Mouse (Mus musculus) liver, embryonic 13.5 days (tissue): Measurements from ENCODE around the gene Rps19bp1. TPM values are rescaled to one million over a fixed set of nuclear protein-coding genes. Genes with fewer than 3 reads are reported as not detected.

Experiments used
- ATAC-seq: fragments of 200-750 bp; cut with Nextera tagmentation; 2 replicates; pipeline ENCODE4 v1.8.0; 2017; ENCODE audit warnings: low read depth, mild to moderate bottlenecking, moderate number of reproducible peaks, moderate library complexity
- DNase-seq: peaks from one replicate; pipeline ENCODE4 v3.0.0; 2022
- H3K27ac ChIP-seq: fragments of 300-500 bp; sonication (generic); 2 replicates; pipeline ENCODE4 v1.5.1; 2015; ENCODE audit warnings: moderate library complexity, mild to moderate bottlenecking, inconsistent platforms
- H3K27me3 ChIP-seq: fragments of 300-500 bp; sonication (generic); 2 replicates; pipeline ENCODE4 v1.6.1; 2015; ENCODE audit warnings: mild to moderate bottlenecking, inconsistent platforms
- H3K36me3 ChIP-seq: fragments of 300-500 bp; sonication (generic); 2 replicates; pipeline ENCODE4 v1.6.1; 2015; ENCODE audit warnings: mild to moderate bottlenecking, inconsistent platforms
- H3K4me1 ChIP-seq: fragments of 300-500 bp; sonication (generic); replicated peaks from 2 replicates; pipeline ENCODE4 v1.6.1; 2015; ENCODE audit warnings: inconsistent platforms
- H3K4me2 ChIP-seq: fragments of 300-500 bp; sonication (generic); 2 replicates; pipeline ENCODE4 v1.6.1; 2015; ENCODE audit warnings: inconsistent platforms, mild to moderate bottlenecking, moderate library complexity
- H3K4me3 ChIP-seq: fragments of 300-500 bp; sonication (generic); replicated peaks from 2 replicates; pipeline ENCODE4 v1.5.1; 2015; ENCODE audit warnings: mild to moderate bottlenecking, inconsistent platforms
- H3K9ac ChIP-seq: fragments of 300-500 bp; sonication (generic); 2 replicates; pipeline ENCODE4 v1.6.1; 2015; ENCODE audit warnings: mild to moderate bottlenecking, inconsistent platforms
- H3K9me3 ChIP-seq: fragments of 300-500 bp; sonication (generic); replicated peaks from 2 replicates; pipeline ENCODE4 v1.6.1; 2016; ENCODE audit warnings: inconsistent platforms
- WGBS: fragments of 180-500 bp; shearing (Covaris S2); methylation state at CpG from one replicate; pipeline ENCODE4 v1.1.7; 2015; ENCODE audit not compliant: insufficient replicate concordance; 5-methylcytosine and 5-hydroxymethylcytosine counted together
- polyA plus RNA-seq: library from polyadenylated mRNA; unstranded; fragments of >200 nt; fragmentation: Nextera tagmentation; extraction: Ambion mirVana; gene quantifications from 2 replicates; pipeline ENCODE4 v1.2.1, GENCODE M21; 2015

The Rps19bp1 gene
- polyA plus RNA-seq = 39.6 and 41.9 TPM in 2 replicates

- Histone ChIP-seq H3K9me3 (no peaks in the 10 kb centered on the region), H3K4me3 (peak within 1 kb of the TSS; percentile 80), H3K27me3 (no peaks in the 10 kb centered on the region), H3K4me2 (peak within 1 kb of the TSS; percentile 90), H3K9ac (peak within 1 kb of the TSS; percentile 86), H3K4me1 (peaks cover 48% of the 10 kb centered on the region), H3K27ac (peak within 1 kb of the TSS; percentile 76), H3K36me3 (peaks cover 30% of the 10 kb centered on the region)
- under 1% methylated on average over 66 of the region's 66 CpGs for WGBS
- DNase-seq = peak; percentile 93
- ATAC-seq = peak; percentile 93
Observed at GRCm38 (mm10) chr15:80263610-80264575, at the start of gene Rps19bp1. Gene Rps19bp1 (minus strand): TSS chr15:80264315.

GRCm38 (mm10) chr15:80306146-80306545, 42.0 kb upstream of the Rps19bp1 start:
- ATAC-seq (no peak), DNase-seq (no peak)
- peaks cover 9% of the 10 kb centered on the region for H3K27me3 ChIP-seq
- no peak overlapping the region for H3K4me2 ChIP-seq
- H3K27ac ChIP-seq = no peak overlapping the region
- H3K9me3 ChIP-seq = no peaks in the 10 kb centered on the region
- H3K36me3 ChIP-seq = no peaks in the 10 kb centered on the region
- H3K4me3 ChIP-seq = no peak overlapping the region
- 28% methylated on average over 8 of the region's 8 CpGs for WGBS
- H3K9ac ChIP-seq = no peak overlapping the region
- H3K4me1 ChIP-seq = no peaks in the 10 kb centered on the region

GRCm38 (mm10) chr15:80304188-80304587, 40.1 kb upstream of the Rps19bp1 start:
- no peaks in the 10 kb centered on the region for H3K4me1 ChIP-seq
- ATAC-seq = no peak
- H3K36me3 ChIP-seq = no peaks in the 10 kb centered on the region
- peaks cover 9% of the 10 kb centered on the region for H3K27me3 ChIP-seq
- H3K9ac ChIP-seq = no peak overlapping the region
- WGBS = 70% methylated on average over 12 of the region's 12 CpGs
- H3K4me2 ChIP-seq = no peak overlapping the region
- H3K4me3 ChIP-seq = no peak overlapping the region
- H3K27ac ChIP-seq = no peak overlapping the region
- no peaks in the 10 kb centered on the region for H3K9me3 ChIP-seq
- no peak for DNase-seq

GRCm38 (mm10) chr15:80303779-80304178, 39.7 kb upstream of the Rps19bp1 start:
- no peak overlapping the region for H3K27ac ChIP-seq
- no peak overlapping the region for H3K4me2 ChIP-seq
- H3K27me3 ChIP-seq = peaks cover 9% of the 10 kb centered on the region
- DNase-seq (no peak), ATAC-seq (no peak)
- H3K36me3 ChIP-seq = no peaks in the 10 kb centered on the region
- 62% methylated on average over 14 of the region's 14 CpGs for WGBS
- no peaks in the 10 kb centered on the region for H3K9me3 ChIP-seq
- H3K4me3 ChIP-seq = no peak overlapping the region
- H3K9ac ChIP-seq = no peak overlapping the region
- no peaks in the 10 kb centered on the region for H3K4me1 ChIP-seq

GRCm38 (mm10) chr15:80297146-80297545, 33.0 kb upstream of the Rps19bp1 start:
- Histone ChIP-seq H3K9me3 (no peaks in the 10 kb centered on the region), H3K4me2 (no peak overlapping the region), H3K36me3 (no peaks in the 10 kb centered on the region), H3K27ac (no peak overlapping the region), H3K9ac (no peak overlapping the region), H3K4me3 (no peak overlapping the region), H3K27me3 (peaks cover 8% of the 10 kb centered on the region), H3K4me1 (no peaks in the 10 kb centered on the region)
- 81% methylated on average over 1 of the region's 1 CpGs for WGBS
- ATAC-seq = no peak
- DNase-seq = no peak

- H3K4me1 ChIP-seq = peaks cover 5% of the 10 kb centered on the region; the same call in 1 of the 2 replicates
- no peak overlapping the region for H3K4me2 ChIP-seq
Observed at GRCm38 (mm10) chr15:80289436-80289835, 25.3 kb upstream of the Rps19bp1 start.

GRCm38 (mm10) chr15:80288036-80288435, 23.9 kb upstream of the Rps19bp1 start:
- peaks cover 91% of the 10 kb centered on the region for H3K27me3 ChIP-seq
- H3K4me2 ChIP-seq = peak overlapping the region; percentile 59
- peak overlapping the region; percentile 36 for H3K4me3 ChIP-seq
- no peak overlapping the region for H3K27ac ChIP-seq
- 6% methylated on average over 23 of the region's 23 CpGs for WGBS
- H3K36me3 ChIP-seq = no peaks in the 10 kb centered on the region
- DNase-seq (no peak), ATAC-seq (no peak)
- peaks cover 5% of the 10 kb centered on the region; the same call in 1 of the 2 replicates for H3K4me1 ChIP-seq
- no peak overlapping the region for H3K9ac ChIP-seq
- no peaks in the 10 kb centered on the region for H3K9me3 ChIP-seq

More at GRCm38 (mm10) chr15:80289436-80289835, 25.3 kb upstream of the Rps19bp1 start:
- Histone ChIP-seq H3K4me3 (no peak overlapping the region), H3K9ac (no peak overlapping the region), H3K27me3 (peaks cover 77% of the 10 kb centered on the region), H3K9me3 (no peaks in the 10 kb centered on the region), H3K27ac (no peak overlapping the region), H3K36me3 (no peaks in the 10 kb centered on the region)
- peak; percentile 62 for DNase-seq
- peak; percentile 61; the same call in 1 of the 2 replicates for ATAC-seq
- WGBS = 3% methylated on average over 10 of the region's 10 CpGs

GRCm38 (mm10) chr15:80286851-80287415, 22.8 kb upstream of the Rps19bp1 start, which contains the start of gene Cacna1i:
Gene Cacna1i (plus strand): TSS chr15:80287238.
- Histone ChIP-seq H3K4me1 (peaks cover 5% of the 10 kb centered on the region; the same call in 1 of the 2 replicates), H3K9me3 (no peaks in the 10 kb centered on the region), H3K4me3 (peak within 1 kb of the TSS; percentile 36), H3K9ac (no peak within 1 kb of the TSS), H3K27me3 (peaks cover 96% of the 10 kb centered on the region), H3K36me3 (no peaks in the 10 kb centered on the region), H3K27ac (no peak within 1 kb of the TSS), H3K4me2 (peak within 1 kb of the TSS; percentile 59)
- no peak for DNase-seq
- no peak for ATAC-seq
- WGBS = 2% methylated on average over 46 of the region's 50 CpGs

- Histone ChIP-seq H3K9ac (no peak overlapping the region), H3K27me3 (peaks cover 55% of the 10 kb centered on the region), H3K9me3 (no peaks in the 10 kb centered on the region), H3K4me1 (no peaks in the 10 kb centered on the region), H3K4me2 (no peak overlapping the region), H3K4me3 (no peak overlapping the region), H3K27ac (no peak overlapping the region), H3K36me3 (no peaks in the 10 kb centered on the region)
- WGBS = 20% methylated on average over 6 of the region's 6 CpGs
- DNase-seq (no peak), ATAC-seq (no peak)
Observed at GRCm38 (mm10) chr15:80280646-80281045, 16.5 kb upstream of the Rps19bp1 start.

GRCm38 (mm10) chr15:80279053-80279452, 14.9 kb upstream of the Rps19bp1 start:
- no peak overlapping the region for H3K27ac ChIP-seq
- H3K4me1 ChIP-seq = no peaks in the 10 kb centered on the region
- WGBS = 57% methylated on average over 2 of the region's 2 CpGs
- H3K36me3 ChIP-seq = no peaks in the 10 kb centered on the region
- DNase-seq (no peak), ATAC-seq (no peak)
- H3K4me2 ChIP-seq = no peak overlapping the region
- no peak overlapping the region for H3K9ac ChIP-seq
- no peaks in the 10 kb centered on the region for H3K9me3 ChIP-seq
- no peak overlapping the region for H3K4me3 ChIP-seq
- H3K27me3 ChIP-seq = peaks cover 41% of the 10 kb centered on the region

GRCm38 (mm10) chr15:80278121-80278759, 14.1 kb upstream of the Rps19bp1 start:
- no peak overlapping the region for H3K27ac ChIP-seq
- H3K4me1 ChIP-seq = no peaks in the 10 kb centered on the region
- H3K36me3 ChIP-seq = no peaks in the 10 kb centered on the region
- no peak overlapping the region for H3K4me2 ChIP-seq
- no peak overlapping the region for H3K9ac ChIP-seq
- peaks cover 34% of the 10 kb centered on the region for H3K27me3 ChIP-seq
- no peak overlapping the region for H3K4me3 ChIP-seq
- H3K9me3 ChIP-seq = no peaks in the 10 kb centered on the region
- ATAC-seq (no peak), DNase-seq (no peak)
- whole genome bisulfite sequencing = 45% methylated on average over 5 of the region's 5 CpGs
